In genomic region chr11:118434093-118434492, GRCm38 (mm10) we compare ENCODE assay signal across 11 mouse cellular contexts. TPM values are rescaled to one million over a fixed set of nuclear protein-coding genes. Genes with fewer than 3 reads are reported as not detected.
DNase-seq lines count a peak whose midpoint lies in the region; ATAC-seq lines count a peak whose summit lies in the region.
"Had no signal": no experiment of that assay in that cellular context is flagged by ENCODE, and none has a peak within 500 bp of the region (broad histone marks: within the 10 kb centered on the region; RNA-seq: fewer than 3 reads in every experiment).

No protein-coding gene starts in this region.

- H3K4me3 ChIP-seq in kidney, embryonic 15.5 days (replicated peaks), result peak overlapping the region; percentile 28
- no peak overlapping the region for H3K4me3 ChIP-seq in embryonic facial prominence, embryonic 11.5 days (ENCODE audit: low read depth, low read length)
- no peak overlapping the region for H3K4me3 ChIP-seq in hindbrain, embryonic 12.5 days
- H3K4me3 ChIP-seq in midbrain, embryonic 14.5 days (replicated peaks; ENCODE audit: low read depth, low read length), result no peak overlapping the region
- H3K4me3 ChIP-seq: liver, embryonic 15.5 days had no signal

- 37% methylated on average over 13 of the region's 13 CpGs for WGBS in kidney, embryonic 15.5 days
- WGBS in embryonic facial prominence, embryonic 11.5 days, result 45% methylated on average over 13 of the region's 13 CpGs
- WGBS in hindbrain, embryonic 12.5 days, result 49% methylated on average over 13 of the region's 13 CpGs
- WGBS in midbrain, embryonic 14.5 days, result 52% methylated on average over 13 of the region's 13 CpGs

- no peaks in the 10 kb centered on the region for H3K9me3 ChIP-seq in kidney, embryonic 15.5 days (replicated peaks)
- H3K9me3 ChIP-seq in embryonic facial prominence, embryonic 11.5 days (replicated peaks; ENCODE audit: control insufficient read depth, low read length), result no peaks in the 10 kb centered on the region
- H3K9me3 ChIP-seq in hindbrain, embryonic 12.5 days (replicated peaks), result no peaks in the 10 kb centered on the region
- no peaks in the 10 kb centered on the region for H3K9me3 ChIP-seq in midbrain, embryonic 14.5 days (ENCODE audit: control insufficient read depth, low read length)
- H3K9me3 ChIP-seq: liver, embryonic 15.5 days had no signal

- H3K36me3 ChIP-seq in kidney, embryonic 15.5 days, result no peaks in the 10 kb centered on the region
- H3K36me3 ChIP-seq in embryonic facial prominence, embryonic 11.5 days (replicated peaks; ENCODE audit: control insufficient read depth, insufficient read depth, low read depth, low read length), result no peaks in the 10 kb centered on the region
- H3K36me3 ChIP-seq in hindbrain, embryonic 12.5 days, result no peaks in the 10 kb centered on the region
- H3K36me3 ChIP-seq in midbrain, embryonic 14.5 days (ENCODE audit: control insufficient read depth, insufficient read depth, low read length), result no peaks in the 10 kb centered on the region
- H3K36me3 ChIP-seq: liver, embryonic 15.5 days had no signal

- H3K27ac ChIP-seq in kidney, embryonic 15.5 days, result peak overlapping the region; percentile 71
- H3K27ac ChIP-seq in embryonic facial prominence, embryonic 11.5 days (replicated peaks; ENCODE audit: low read depth, low read length), result no peak overlapping the region
- H3K27ac ChIP-seq in hindbrain, embryonic 12.5 days, result no peak overlapping the region
- H3K27ac ChIP-seq in midbrain, embryonic 14.5 days (replicated peaks; ENCODE audit: low read depth, low read length), result no peak overlapping the region
- H3K27ac ChIP-seq: liver, embryonic 15.5 days had no signal

- ATAC-seq in kidney, embryonic 15.5 days (replicated peaks; ENCODE audit: low FRiP score), result no peak
- ATAC-seq in embryonic facial prominence, embryonic 11.5 days (replicated peaks; ENCODE audit: insufficient number of reproducible peaks, low FRiP score, low TSS enrichment, low read depth), result no peak
- no peak for ATAC-seq in hindbrain, embryonic 12.5 days (ENCODE audit: low FRiP score)
- ATAC-seq in midbrain, embryonic 14.5 days (ENCODE audit: low FRiP score, low TSS enrichment), result no peak
- no peak for ATAC-seq in megakaryocyte, adult 5-6 weeks (ENCODE audit: poor library complexity, severe bottlenecking)

- H3K4me1 ChIP-seq in kidney, embryonic 15.5 days, result peaks cover 65% of the 10 kb centered on the region
- H3K4me1 ChIP-seq in embryonic facial prominence, embryonic 11.5 days (ENCODE audit: control insufficient read depth, insufficient read depth, low read length), result peaks cover 7% of the 10 kb centered on the region
- H3K4me1 ChIP-seq in hindbrain, embryonic 12.5 days, result peaks cover 43% of the 10 kb centered on the region
- H3K4me1 ChIP-seq in midbrain, embryonic 14.5 days (ENCODE audit: control insufficient read depth, insufficient read depth, low read length), result peaks cover 26% of the 10 kb centered on the region
- H3K4me1 ChIP-seq: liver, embryonic 15.5 days had no signal

- H3K9ac ChIP-seq in kidney, embryonic 15.5 days, result 0 out of 2 replicates have a peak overlapping the region, but pooled peaks have one; percentile 4
- H3K9ac ChIP-seq in embryonic facial prominence, embryonic 11.5 days (replicated peaks; ENCODE audit: low read length), result no peak overlapping the region
- H3K9ac ChIP-seq in hindbrain, embryonic 12.5 days, result no peak overlapping the region
- no peak overlapping the region for H3K9ac ChIP-seq in midbrain, embryonic 14.5 days (replicated peaks; ENCODE audit: low read length)
- H3K9ac ChIP-seq: liver, embryonic 15.5 days had no signal

- no peak for DNase-seq in kidney, postnatal 4 days
- no peak for DNase-seq in embryonic facial prominence, embryonic 11.5 days (ENCODE audit: low spot score)
- DNase-seq in midbrain, embryonic 14.5 days, result no peak
- no peak for DNase-seq in layer of hippocampus, postnatal 36 days
- DNase-seq in right cerebral cortex, adult 2 months (ENCODE audit: low spot score in 2 of 2), result no peak
- DNase-seq: kidney, adult 11 months; thymus, postnatal 25 days had no signal

- peak overlapping the region; percentile 55 for H3K4me2 ChIP-seq in kidney, embryonic 15.5 days
- peak overlapping the region; percentile 13; the same call in 1 of the 2 replicates for H3K4me2 ChIP-seq in embryonic facial prominence, embryonic 11.5 days (ENCODE audit: low read depth, low read length)
- peak overlapping the region; percentile 28 for H3K4me2 ChIP-seq in hindbrain, embryonic 12.5 days (replicated peaks)
- H3K4me2 ChIP-seq in midbrain, embryonic 14.5 days (ENCODE audit: low read length), result peak overlapping the region; percentile 19; the same call in 1 of the 2 replicates
- H3K4me2 ChIP-seq: liver, embryonic 15.5 days had no signal

- H3K27me3 ChIP-seq in kidney, embryonic 15.5 days, result no peaks in the 10 kb centered on the region
- no peaks in the 10 kb centered on the region for H3K27me3 ChIP-seq in embryonic facial prominence, embryonic 11.5 days (ENCODE audit: control insufficient read depth, insufficient read depth, low read length)
- H3K27me3 ChIP-seq in hindbrain, embryonic 12.5 days, result no peaks in the 10 kb centered on the region
- no peaks in the 10 kb centered on the region for H3K27me3 ChIP-seq in midbrain, embryonic 14.5 days (ENCODE audit: control insufficient read depth, insufficient read depth, low read length)

RNA-seq across cellular contexts. Expression of gene C1qtnf1, which starts 6.1 kb away (rescaled TPM):
- 5.9 and 7.2 TPM in 2 replicates for polyA plus RNA-seq in kidney, embryonic 15.5 days (2015; fragmentation: Nextera tagmentation; extraction: Ambion mirVana)
- polyA plus RNA-seq in embryonic facial prominence, embryonic 11.5 days (2014; fragmentation: Nextera tagmentation; extraction: Ambion mirVana), result 5.0 and 5.2 TPM in 2 replicates
- 3.0 and 4.4 TPM in 2 replicates for polyA plus RNA-seq in hindbrain, embryonic 12.5 days (2016; fragmentation: Nextera tagmentation; extraction: Ambion mirVana)
- polyA plus RNA-seq in midbrain, embryonic 14.5 days (2014; fragmentation: Nextera tagmentation; extraction: Ambion mirVana), result 1.4 and 3.8 TPM in 2 replicates
- not detected in 2 replicates for total RNA-seq in megakaryocyte, adult 5-6 weeks (2015)
- total RNA-seq in megakaryocyte, adult 5-6 weeks (2017), result not detected in 2 replicates
- 1 to 10 TPM; 2.2 to 2.7 TPM for total RNA-seq in layer of hippocampus, postnatal 36 days (2021)

RNA-seq across cellular contexts. Expression of gene Cant1, which starts 15.2 kb away (rescaled TPM):
- 26.7 and 32.9 TPM in 2 replicates for polyA plus RNA-seq in kidney, embryonic 15.5 days (2015; fragmentation: Nextera tagmentation; extraction: Ambion mirVana)
- 19.5 and 23.2 TPM in 2 replicates for polyA plus RNA-seq in embryonic facial prominence, embryonic 11.5 days (2014; fragmentation: Nextera tagmentation; extraction: Ambion mirVana)
- 28.4 and 31.3 TPM in 2 replicates for polyA plus RNA-seq in hindbrain, embryonic 12.5 days (2016; fragmentation: Nextera tagmentation; extraction: Ambion mirVana)
- polyA plus RNA-seq in midbrain, embryonic 14.5 days (2014; fragmentation: Nextera tagmentation; extraction: Ambion mirVana), result 24.9 and 27.5 TPM in 2 replicates
- 18.9 and 19.2 TPM in 2 replicates for total RNA-seq in megakaryocyte, adult 5-6 weeks (2015)
- 16.9 and 19.0 TPM in 2 replicates for total RNA-seq in megakaryocyte, adult 5-6 weeks (2017)
- 10 to 100 TPM; 39.9 TPM for total RNA-seq in layer of hippocampus, postnatal 36 days (2021)

RNA-seq across cellular contexts. Expression of gene Lgals3bp, which starts 32.2 kb away (rescaled TPM):
- polyA plus RNA-seq in kidney, embryonic 15.5 days (2015; fragmentation: Nextera tagmentation; extraction: Ambion mirVana), result 13.6 and 18.2 TPM in 2 replicates
- 1.0 and 1.7 TPM in 2 replicates for polyA plus RNA-seq in embryonic facial prominence, embryonic 11.5 days (2014; fragmentation: Nextera tagmentation; extraction: Ambion mirVana)
- polyA plus RNA-seq in hindbrain, embryonic 12.5 days (2016; fragmentation: Nextera tagmentation; extraction: Ambion mirVana), result 2.3 and 3.3 TPM in 2 replicates
- polyA plus RNA-seq in midbrain, embryonic 14.5 days (2014; fragmentation: Nextera tagmentation; extraction: Ambion mirVana), result 1.8 and 5.5 TPM in 2 replicates
- total RNA-seq in megakaryocyte, adult 5-6 weeks (2015), result 63.8 and 78.5 TPM in 2 replicates
- total RNA-seq in megakaryocyte, adult 5-6 weeks (2017), result 42.1 and 48.1 TPM in 2 replicates
- total RNA-seq in layer of hippocampus, postnatal 36 days (2021), result 10 to 100 TPM; 17.1 to 17.3 TPM

RNA-seq across cellular contexts. Expression of gene Engase, which starts 42.5 kb away (rescaled TPM):
- polyA plus RNA-seq in kidney, embryonic 15.5 days (2015; fragmentation: Nextera tagmentation; extraction: Ambion mirVana), result 5.4 and 8.7 TPM in 2 replicates
- 5.0 and 5.9 TPM in 2 replicates for polyA plus RNA-seq in embryonic facial prominence, embryonic 11.5 days (2014; fragmentation: Nextera tagmentation; extraction: Ambion mirVana)
- 7.1 and 7.2 TPM in 2 replicates for polyA plus RNA-seq in hindbrain, embryonic 12.5 days (2016; fragmentation: Nextera tagmentation; extraction: Ambion mirVana)
- polyA plus RNA-seq in midbrain, embryonic 14.5 days (2014; fragmentation: Nextera tagmentation; extraction: Ambion mirVana), result 2.6 and 4.2 TPM in 2 replicates
- total RNA-seq in megakaryocyte, adult 5-6 weeks (2015), result 1.3 TPM in 2 replicates
- total RNA-seq in megakaryocyte, adult 5-6 weeks (2017), result 3.7 and 5.5 TPM in 2 replicates
- 10 to 100 TPM; 15.2 to 15.5 TPM for total RNA-seq in layer of hippocampus, postnatal 36 days (2021)
